Mouse (Mus musculus) MEL (cell line): Measurements from ENCODE around the gene Gtf2ird1. TPM values are rescaled to one million over a fixed set of nuclear protein-coding genes. Genes with fewer than 3 reads are reported as not detected.

Source experiments
- DNase-seq: peaks from one replicate; pipeline ENCODE4 v3.0.0; 2011; ENCODE audit warnings: low read depth, low spot score
- H3K27ac ChIP-seq: 2 replicates; pipeline ENCODE4 v1.5.1; 2012; ENCODE audit warnings: low read depth, mild to moderate bottlenecking, control low read depth, low read length, moderate library complexity; ENCODE audit not compliant: control insufficient read depth
- H3K27me3 ChIP-seq, 2 experiments: fragments of 150-350 bp in 1 of 2; sonication (generic) in 1 of 2; 2 replicates each; pipeline ENCODE4 v1.6.1; 2012; ENCODE audit warnings: low read length in 2 of 2, mild to moderate bottlenecking in 2 of 2, improper control_type of control experiment in 1 of 2, moderate library complexity in 1 of 2; ENCODE audit not compliant: insufficient read depth in 2 of 2, control insufficient read depth in 1 of 2
- H3K36me3 ChIP-seq, 2 experiments: 2 replicates each; pipeline ENCODE4 v1.6.1; 2012 to 2014; ENCODE audit warnings: low read length in 2 of 2, improper control_type of control experiment in 1 of 2, inconsistent platforms in 1 of 2, mild to moderate bottlenecking in 1 of 2; ENCODE audit not compliant: insufficient read depth in 2 of 2, control insufficient read depth in 1 of 2
- H3K4me1 ChIP-seq, 2 experiments: fragments of 150-350 bp in 1 of 2; sonication (generic) in 1 of 2; 2 replicates each; pipeline ENCODE4 v1.6.1; 2012; ENCODE audit warnings: low read length in 2 of 2, improper control_type of control experiment in 1 of 2, mild to moderate bottlenecking in 1 of 2; ENCODE audit not compliant: insufficient read depth in 2 of 2, control insufficient read depth in 1 of 2
- H3K4me3 ChIP-seq, 2 experiments: fragments of 150-350 bp in 1 of 2; sonication (generic) in 1 of 2; 2 replicates each; pipeline ENCODE4 v1.5.1; 2012; ENCODE audit warnings: low read depth in 2 of 2, low read length in 2 of 2, mild to moderate bottlenecking in 2 of 2, moderate library complexity in 2 of 2, control low read depth in 1 of 2, improper control_type of control experiment in 1 of 2; ENCODE audit not compliant: control insufficient read depth in 1 of 2, insufficient read depth in 1 of 2
- H3K79me2 ChIP-seq: 2 replicates; pipeline ENCODE4 v1.6.1; 2012; ENCODE audit warnings: mild to moderate bottlenecking, low read length, moderate library complexity; ENCODE audit not compliant: control insufficient read depth, poor library complexity, insufficient read depth
- H3K9ac ChIP-seq: 2 replicates; pipeline ENCODE4 v1.6.1; 2012; ENCODE audit warnings: low read depth, mild to moderate bottlenecking, control low read depth, low read length, moderate library complexity; ENCODE audit not compliant: control insufficient read depth, poor library complexity, severe bottlenecking
- H3K9me3 ChIP-seq: fragments of 150-350 bp; sonication (generic); replicated peaks from 2 replicates; pipeline ENCODE4 v1.6.1; 2012; ENCODE audit warnings: mild to moderate bottlenecking, low read length, improper control_type of control experiment, moderate library complexity; ENCODE audit not compliant: insufficient read depth
- CHD2 ChIP-seq: IDR thresholded peaks from 2 replicates; pipeline ENCODE4 v1.6.1; 2011; ENCODE audit warnings: low read length, improper control_type of control experiment
- CTCF ChIP-seq, 3 experiments: IDR thresholded peaks in 2 of 3; conservative IDR thresholded peaks in 1 of 3; 2 replicates each; pipeline ENCODE4 v1.5.1; 2011 to 2012; ENCODE audit warnings: low read length in 3 of 3, low read depth in 2 of 3, mild to moderate bottlenecking in 2 of 3, improper control_type of control experiment in 1 of 3, inconsistent platforms in 1 of 3, mixed read lengths in 1 of 3, moderate library complexity in 1 of 3; ENCODE audit not compliant: control insufficient read depth in 1 of 3, insufficient read depth in 1 of 3, poor library complexity in 1 of 3, severe bottlenecking in 1 of 3
- ELF1 ChIP-seq: IDR thresholded peaks from 2 replicates; pipeline ENCODE4 v1.6.1; 2014; ENCODE audit warnings: low read depth, mild to moderate bottlenecking, inconsistent platforms, low read length, improper control_type of control experiment, moderate library complexity
- EP300 ChIP-seq, 2 experiments: IDR thresholded peaks; 2 replicates each; pipeline ENCODE4 v1.6.1; 2011; ENCODE audit warnings: improper control_type of control experiment in 2 of 2, low read length in 2 of 2, low read depth in 1 of 2, mild to moderate bottlenecking in 1 of 2
- ETS1 ChIP-seq: IDR thresholded peaks from 2 replicates; pipeline ENCODE4 v1.6.1; 2012; ENCODE audit warnings: low read depth, mild to moderate bottlenecking, inconsistent platforms, low read length, improper control_type of control experiment, moderate library complexity
- GABPA ChIP-seq: IDR thresholded peaks from 2 replicates; pipeline ENCODE4 v1.6.1; 2012; ENCODE audit warnings: low read depth, mild to moderate bottlenecking, inconsistent platforms, low read length, improper control_type of control experiment, moderate library complexity
- GATA1 ChIP-seq: IDR thresholded peaks from 2 replicates; pipeline ENCODE4 v1.6.1; 2011; ENCODE audit warnings: low read depth, low read length, improper control_type of control experiment
- HCFC1 ChIP-seq: IDR thresholded peaks from 2 replicates; pipeline ENCODE4 v1.6.1; 2012; ENCODE audit warnings: low read depth, mild to moderate bottlenecking, inconsistent platforms, low read length, improper control_type of control experiment, moderate library complexity
- KAT2A ChIP-seq: conservative IDR thresholded peaks from 2 replicates; pipeline ENCODE4 v1.6.1; 2012; ENCODE audit warnings: low read depth, low read length, improper control_type of control experiment, inconsistent platforms
- MAFK ChIP-seq: IDR thresholded peaks from 2 replicates; pipeline ENCODE4 v1.6.1; 2011; ENCODE audit warnings: low read depth, mild to moderate bottlenecking, low read length, improper control_type of control experiment, borderline replicate concordance
- MAX ChIP-seq: IDR thresholded peaks from 2 replicates; pipeline ENCODE4 v1.6.1; 2011; ENCODE audit warnings: low read length, improper control_type of control experiment
- MXI1 ChIP-seq: IDR thresholded peaks from 2 replicates; pipeline ENCODE4 v1.6.1; 2011; ENCODE audit warnings: mild to moderate bottlenecking, low read depth, low read length, improper control_type of control experiment
- MYB ChIP-seq: IDR thresholded peaks from 2 replicates; pipeline ENCODE4 v1.6.1; 2011; ENCODE audit warnings: mild to moderate bottlenecking, low read depth, low read length, improper control_type of control experiment
- MYC ChIP-seq: IDR thresholded peaks from 2 replicates; pipeline ENCODE4 v1.6.1; 2011; ENCODE audit warnings: low read depth, mild to moderate bottlenecking, low read length, improper control_type of control experiment, moderate library complexity
- NELFE ChIP-seq: IDR thresholded peaks from 2 replicates; pipeline ENCODE4 v1.6.1; 2011; ENCODE audit warnings: low read depth, low read length, improper control_type of control experiment
- NRF1 ChIP-seq: IDR thresholded peaks from 2 replicates; pipeline ENCODE4 v1.6.1; 2014; ENCODE audit warnings: low read depth, mild to moderate bottlenecking, inconsistent platforms, low read length, improper control_type of control experiment, moderate library complexity; ENCODE audit not compliant: poor library complexity, insufficient read depth, severe bottlenecking
- POLR2A ChIP-seq, 2 experiments: IDR thresholded peaks; 2 replicates each; pipeline ENCODE4 v1.6.1; 2011 to 2012; ENCODE audit warnings: low read length in 2 of 2, mild to moderate bottlenecking in 2 of 2, control low read depth in 1 of 2, improper control_type of control experiment in 1 of 2, low read depth in 1 of 2, moderate library complexity in 1 of 2; ENCODE audit not compliant: control insufficient read depth in 1 of 2, insufficient read depth in 1 of 2, poor library complexity in 1 of 2
- POLR2AphosphoS2 ChIP-seq: IDR thresholded peaks from 2 replicates; pipeline ENCODE4 v1.6.1; 2011; ENCODE audit warnings: low read length, improper control_type of control experiment
- RAD21 ChIP-seq: IDR thresholded peaks from 2 replicates; pipeline ENCODE4 v1.6.1; 2011; ENCODE audit warnings: mild to moderate bottlenecking, low read depth, low read length, improper control_type of control experiment
- SMC3 ChIP-seq: IDR thresholded peaks from 2 replicates; pipeline ENCODE4 v1.6.1; 2011; ENCODE audit warnings: low read depth, low read length, improper control_type of control experiment
- TAL1 ChIP-seq: IDR thresholded peaks from 2 replicates; pipeline ENCODE4 v1.6.1; 2012; ENCODE audit warnings: mild to moderate bottlenecking, inconsistent platforms, low read length, moderate library complexity, mixed read lengths
- TBP ChIP-seq: IDR thresholded peaks from 2 replicates; pipeline ENCODE4 v1.8.0; 2011; ENCODE audit warnings: low read depth, low read length, improper control_type of control experiment
- TCF12 ChIP-seq: IDR thresholded peaks from 2 replicates; pipeline ENCODE4 v1.6.1; 2014; ENCODE audit warnings: low read depth, mild to moderate bottlenecking, inconsistent platforms, low read length, improper control_type of control experiment, moderate library complexity
- USF1 ChIP-seq: IDR thresholded peaks from 2 replicates; pipeline ENCODE4 v1.6.1; 2014; ENCODE audit warnings: low read depth, mild to moderate bottlenecking, inconsistent platforms, low read length, improper control_type of control experiment, moderate library complexity
- USF2 ChIP-seq, 2 experiments: IDR thresholded peaks; 2 replicates each; pipeline ENCODE4 v1.6.1; 2011 to 2012; ENCODE audit warnings: improper control_type of control experiment in 2 of 2, low read length in 2 of 2, borderline replicate concordance in 1 of 2, inconsistent platforms in 1 of 2, low read depth in 1 of 2, mild to moderate bottlenecking in 1 of 2; ENCODE audit not compliant: insufficient read depth in 1 of 2
- ZC3H11A ChIP-seq: IDR thresholded peaks from 2 replicates; pipeline ENCODE4 v1.6.1; 2012; ENCODE audit warnings: low read depth, mild to moderate bottlenecking, inconsistent platforms, low read length, improper control_type of control experiment
- ZKSCAN1 ChIP-seq: IDR thresholded peaks from 2 replicates; pipeline ENCODE4 v1.6.1; 2012; ENCODE audit warnings: low read depth, mild to moderate bottlenecking, inconsistent platforms, low read length, improper control_type of control experiment, moderate library complexity
- ZNF384 ChIP-seq: IDR thresholded peaks from 2 replicates; pipeline ENCODE4 v1.6.1; 2012; ENCODE audit warnings: low read depth, mild to moderate bottlenecking, inconsistent platforms, low read length, improper control_type of control experiment
- polyA plus RNA-seq, 2 experiments: library from polyadenylated mRNA; stranded (reverse) in 1 of 2; unstranded in 1 of 2; fragments of >175 nt in 1 of 2; fragments of >200 nt in 1 of 2; gene quantifications; 2 replicates each; pipeline versions ENCODE4 v1.2.1 to v1.2.4; 2012; ENCODE audit warnings: low replicate concordance in 2 of 2, low read depth in 1 of 2; ENCODE audit not compliant: insufficient read length in 2 of 2, insufficient read depth in 1 of 2, missing spikeins in 1 of 2
- total RNA-seq: library from RNA; depleted of rRNA; stranded (reverse); fragments of 300-350 nt; gene quantifications from 2 replicates; pipeline ENCODE4 v1.2.3, GENCODE M21; 2012

Gtf2ird1 gene
- total and polyA plus RNA-seq, 3 experiments = 15.2 to 54.7 TPM; not detected in 1

DNA sequence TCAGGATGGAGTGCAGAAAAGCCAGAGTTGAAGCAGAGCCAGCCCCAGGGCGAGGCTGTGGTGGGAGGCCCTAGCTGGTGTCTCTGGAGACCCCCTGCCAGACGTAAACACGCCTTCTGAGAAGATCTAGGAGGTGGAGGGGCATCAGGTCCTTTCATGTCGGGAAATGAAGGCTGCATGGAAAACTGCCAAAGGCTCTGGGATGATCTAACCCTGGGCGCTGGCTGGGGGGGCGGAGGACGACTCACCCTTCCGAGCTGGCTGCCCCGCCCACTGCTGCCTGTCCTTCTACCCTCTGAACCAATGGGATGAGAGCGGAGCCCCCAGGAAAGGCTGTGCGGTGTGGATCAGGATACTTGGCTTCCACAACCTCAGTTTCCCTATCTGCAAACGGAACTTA, 16.4 kb downstream of the Gtf2ird1 start:
- no peaks in the 10 kb centered on the region for H3K27me3 ChIP-seq
- H3K4me1 ChIP-seq = no peaks in the 10 kb centered on the region
- no peak overlapping the region for H3K27ac ChIP-seq
- peak; percentile 12 for DNase-seq
- H3K9ac ChIP-seq = no peak overlapping the region
- H3K79me2 ChIP-seq = no peaks in the 10 kb centered on the region
- no peaks in the 10 kb centered on the region for H3K36me3 ChIP-seq
- no peak overlapping the region for H3K4me3 ChIP-seq
- H3K9me3 ChIP-seq = no peaks in the 10 kb centered on the region
- TF ChIP-seq MAX (no peak), GATA1 (no peak), POLR2AphosphoS2 (no peak), CHD2 (no peak), MAFK (no peak), RAD21 (no peak), MYC (no peak), ZKSCAN1 (no peak), ELF1 (no peak), NELFE (no peak), KAT2A (no peak), GABPA (no peak), TCF12 (no peak), TBP (no peak), ZC3H11A (no peak), TAL1 (no peak), NRF1 (no peak), MXI1 (no peak), ETS1 (no peak)

DNA sequence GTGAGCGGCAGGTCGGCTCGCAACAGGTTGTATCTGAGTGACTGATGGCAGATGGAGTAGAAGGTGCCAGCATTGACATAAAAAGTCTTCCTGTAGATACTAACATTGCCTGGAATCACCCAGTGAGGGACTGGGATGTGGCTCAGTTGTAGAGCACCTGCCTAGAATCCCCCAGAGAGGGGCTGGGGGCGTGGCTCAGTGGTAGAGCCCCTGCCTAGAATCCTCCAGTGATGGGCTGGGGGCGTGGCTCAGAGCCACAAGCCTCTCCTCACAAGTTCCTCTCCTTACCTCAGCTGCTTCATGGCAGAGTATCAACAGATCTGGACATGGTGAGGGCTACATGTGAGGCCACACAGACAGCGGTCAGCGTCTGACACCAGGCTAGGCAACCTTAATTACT, 17.0 kb downstream of the Gtf2ird1 start:
- no peaks in the 10 kb centered on the region for H3K4me1 ChIP-seq
- no peak for DNase-seq
- no peak for TF ChIP-seq POLR2AphosphoS2
- no peak for TF ChIP-seq POLR2A (IDR thresholded peaks at IDR 0.05; ENCODE audit: control insufficient read depth in 1 of 2, insufficient read depth in 1 of 2, low read depth in 1 of 2, low read length in 2 of 2, poor library complexity in 1 of 2)
- TF ChIP-seq USF1 = no peak
- TF ChIP-seq HCFC1 = no peak
- TF ChIP-seq MAX = no peak
- no peak for TF ChIP-seq SMC3
- no peak for TF ChIP-seq EP300 (IDR thresholded peaks at IDR 0.05; ENCODE audit: low read depth in 1 of 2, low read length in 2 of 2)
- TF ChIP-seq TAL1 = no peak
- no peak for TF ChIP-seq ZNF384
- no peak for TF ChIP-seq TCF12
- TF ChIP-seq CTCF (IDR thresholded peaks at IDR 0.05 in 2 of 3, conservative IDR thresholded peaks at IDR 0.05 in 1 of 3; ENCODE audit: control insufficient read depth in 1 of 3, insufficient read depth in 1 of 3, low read depth in 2 of 3, low read length in 3 of 3, poor library complexity in 1 of 3, severe bottlenecking in 1 of 3) = no peak
- TF ChIP-seq MYB = no peak
- no peak for TF ChIP-seq USF2 (IDR thresholded peaks at IDR 0.05; ENCODE audit: borderline replicate concordance in 1 of 2, insufficient read depth in 1 of 2, low read depth in 1 of 2, low read length in 2 of 2)
- TF ChIP-seq, all 39 proteins: peak for 0
- Histone ChIP-seq H3K9me3 (no peaks in the 10 kb centered on the region), H3K4me3 (no peak overlapping the region), H3K79me2 (no peaks in the 10 kb centered on the region), H3K27me3 (no peaks in the 10 kb centered on the region), H3K27ac (no peak overlapping the region), H3K9ac (no peak overlapping the region), H3K36me3 (no peaks in the 10 kb centered on the region)
